Mouse (Mus musculus) stomach, postnatal 0 days (tissue): ENCODE measurements at regions not wholly inside any gene's neighbourhood (a gene's known extent, or its start where the extent isn't known, plus 50 kb on each side); places are given as distances from the start of the nearest gene placed in this dataset.

ENCODE experiments used
- CTCF ChIP-seq: IDR thresholded peaks from 2 replicates; pipeline ENCODE4 v1.5.1; 2016; ENCODE audit warnings: antibody characterized with exemption, low read depth, mild to moderate bottlenecking, moderate library complexity
- EP300 ChIP-seq: optimal IDR thresholded peaks from 2 replicates; pipeline ENCODE3; 2016; ENCODE audit warnings: antibody characterized with exemption

DNA sequence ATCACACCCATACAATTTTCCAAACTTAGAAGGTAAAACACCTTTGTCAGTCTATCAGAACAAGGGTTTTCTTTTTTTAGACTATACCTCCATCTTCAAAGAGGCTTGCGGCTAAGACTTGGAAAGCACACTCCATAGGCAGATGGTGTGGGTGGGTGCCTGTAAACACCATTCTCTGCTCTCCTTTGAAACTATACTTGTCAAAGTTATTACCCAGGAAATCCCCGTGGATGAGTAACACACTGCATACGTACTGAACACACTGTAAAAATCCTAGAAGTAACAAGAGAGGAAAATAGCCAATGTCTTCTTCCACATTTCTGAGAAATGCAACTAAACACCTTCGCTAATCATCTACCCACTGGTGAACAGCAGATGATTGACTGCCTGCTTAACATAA is 464.0 kb upstream of the Adam24 start:
- TF ChIP-seq CTCF (no peak), EP300 (no peak)
